ENCODE assay signal across 13 mouse cellular contexts in genomic region chr3:36400657-36401056, GRCm38 (mm10).
DNase-seq lines count a peak whose midpoint lies in the region; ATAC-seq and TF ChIP-seq lines count a peak whose summit lies in the region.
"Had no signal": no experiment of that assay in that cellular context is flagged by ENCODE, and none has a peak within 500 bp of the region (broad histone marks: within the 10 kb centered on the region; RNA-seq: fewer than 3 reads in every experiment).

No protein-coding gene starts in this region.

- H3K36me3 ChIP-seq in hindbrain, postnatal 0 days (ENCODE audit: insufficient read depth, low read length), result no peaks in the 10 kb centered on the region
- no peaks in the 10 kb centered on the region for H3K36me3 ChIP-seq in hindbrain, embryonic 11.5 days (ENCODE audit: control insufficient read depth, insufficient read depth, low read length)
- H3K36me3 ChIP-seq in stomach, embryonic 15.5 days, result no peaks in the 10 kb centered on the region
- no peaks in the 10 kb centered on the region for H3K36me3 ChIP-seq in stomach, postnatal 0 days (ENCODE audit: control insufficient read depth, insufficient read depth, low read length)

- 73% methylated on average over 10 of the region's 10 CpGs for WGBS in hindbrain, postnatal 0 days
- WGBS in hindbrain, embryonic 11.5 days, result 87% methylated on average over 10 of the region's 10 CpGs
- WGBS in stomach, embryonic 15.5 days, result 44% methylated on average over 10 of the region's 10 CpGs
- WGBS in stomach, postnatal 0 days, result 49% methylated on average over 10 of the region's 10 CpGs

- H3K27me3 ChIP-seq in hindbrain, postnatal 0 days (ENCODE audit: insufficient read depth, low read length), result no peaks in the 10 kb centered on the region
- H3K27me3 ChIP-seq in hindbrain, embryonic 11.5 days (ENCODE audit: control insufficient read depth, insufficient read depth, low read length), result no peaks in the 10 kb centered on the region
- no peaks in the 10 kb centered on the region for H3K27me3 ChIP-seq in stomach, embryonic 15.5 days (replicated peaks)
- no peaks in the 10 kb centered on the region for H3K27me3 ChIP-seq in stomach, postnatal 0 days (ENCODE audit: control insufficient read depth, insufficient read depth, low read length)
- H3K27me3 ChIP-seq: megakaryocyte, embryonic 14.5 days had no signal

- H3K4me1 ChIP-seq in hindbrain, postnatal 0 days (ENCODE audit: insufficient read depth, low read length), result no peaks in the 10 kb centered on the region
- H3K4me1 ChIP-seq in hindbrain, embryonic 11.5 days (replicated peaks; ENCODE audit: control insufficient read depth, insufficient read depth, low read length), result no peaks in the 10 kb centered on the region
- no peaks in the 10 kb centered on the region for H3K4me1 ChIP-seq in stomach, embryonic 15.5 days
- H3K4me1 ChIP-seq in stomach, postnatal 0 days (replicated peaks; ENCODE audit: control insufficient read depth, insufficient read depth), result no peaks in the 10 kb centered on the region
- H3K4me1 ChIP-seq: megakaryocyte, embryonic 14.5 days had no signal

- no peak overlapping the region for H3K4me3 ChIP-seq in hindbrain, postnatal 0 days (ENCODE audit: low read length)
- H3K4me3 ChIP-seq in hindbrain, embryonic 11.5 days (ENCODE audit: low read depth, low read length), result no peak overlapping the region
- no peak overlapping the region for H3K4me3 ChIP-seq in stomach, embryonic 15.5 days (replicated peaks)
- no peak overlapping the region for H3K4me3 ChIP-seq in stomach, postnatal 0 days (ENCODE audit: low read depth, low read length)
- H3K4me3 ChIP-seq: megakaryocyte, embryonic 14.5 days had no signal

- DNase-seq in gastrocnemius, postnatal 14 days, result peak; percentile 20
- DNase-seq in gastrocnemius, adult 18-20 months (ENCODE audit: low spot score), result no peak
- peak; percentile 51 for DNase-seq in hindbrain, postnatal 0 days (ENCODE audit: low spot score)
- no peak for DNase-seq in hindbrain, embryonic 11.5 days (ENCODE audit: low spot score)
- no peak for DNase-seq in stomach, postnatal 0 days (ENCODE audit: low spot score)
- DNase-seq in adrenal gland, adult 18-20 months (ENCODE audit: low spot score in 2 of 2), result no peak
- DNase-seq in layer of hippocampus, postnatal 25 days (ENCODE audit: extremely low spot score in 1 of 2, low spot score in 1 of 2), result no peak
- DNase-seq: cerebellum, adult 9-11 months had no signal

- no peak for TF ChIP-seq EP300 in stomach, postnatal 0 days (optimal IDR thresholded peaks at IDR 0.05)

- no peak for TF ChIP-seq CTCF in hindbrain, postnatal 0 days (IDR thresholded peaks at IDR 0.05; ENCODE audit: low read depth)
- no peak for TF ChIP-seq CTCF in stomach, postnatal 0 days (IDR thresholded peaks at IDR 0.05; ENCODE audit: low read depth)

- intact Hi-C loops in gastrocnemius, postnatal 14 days (cut with DNase I; ENCODE audit: low total_unique reads), result no loop called here

- no peak overlapping the region for H3K4me2 ChIP-seq in hindbrain, postnatal 0 days (ENCODE audit: low read depth, low read length)
- no peak overlapping the region for H3K4me2 ChIP-seq in hindbrain, embryonic 11.5 days (replicated peaks; ENCODE audit: low read depth, low read length)
- 0 out of 2 replicates have a peak overlapping the region, but pooled peaks have one; percentile 11 for H3K4me2 ChIP-seq in stomach, embryonic 15.5 days
- H3K4me2 ChIP-seq in stomach, postnatal 0 days (replicated peaks; ENCODE audit: low read depth), result no peak overlapping the region
- H3K4me2 ChIP-seq: liver, embryonic 11.5 days had no signal

- ATAC-seq in hindbrain, postnatal 0 days, result peak; percentile 40; the same call in 1 of the 2 replicates
- ATAC-seq in hindbrain, embryonic 11.5 days (ENCODE audit: low FRiP score), result no peak
- ATAC-seq in stomach, embryonic 15.5 days (ENCODE audit: insufficient read depth, low FRiP score, low read depth), result no peak; the same call in 1 of the 2 replicates
- no peak for ATAC-seq in stomach, postnatal 0 days (ENCODE audit: low FRiP score, low TSS enrichment)
- ATAC-seq: CD4-positive, CD25-positive, alpha-beta regulatory T cell, adult 4 months; intestine, embryonic 16.5 days had no signal

- H3K9me3 ChIP-seq in hindbrain, postnatal 0 days (ENCODE audit: low read length), result no peaks in the 10 kb centered on the region
- no peaks in the 10 kb centered on the region for H3K9me3 ChIP-seq in hindbrain, embryonic 11.5 days (ENCODE audit: control insufficient read depth, low read length)
- H3K9me3 ChIP-seq in stomach, embryonic 15.5 days, result no peaks in the 10 kb centered on the region
- H3K9me3 ChIP-seq in stomach, postnatal 0 days (ENCODE audit: control insufficient read depth, low read length), result no peaks in the 10 kb centered on the region
- H3K9me3 ChIP-seq: megakaryocyte, embryonic 14.5 days had no signal

- H3K27ac ChIP-seq in hindbrain, postnatal 0 days, result no peak overlapping the region
- H3K27ac ChIP-seq in hindbrain, embryonic 11.5 days (ENCODE audit: low read depth, low read length), result no peak overlapping the region
- no peak overlapping the region for H3K27ac ChIP-seq in stomach, embryonic 15.5 days
- no peak overlapping the region for H3K27ac ChIP-seq in stomach, postnatal 0 days (replicated peaks)

- H3K9ac ChIP-seq in hindbrain, postnatal 0 days (replicated peaks; ENCODE audit: low read length), result no peak overlapping the region
- H3K9ac ChIP-seq in hindbrain, embryonic 11.5 days (ENCODE audit: low read depth, low read length), result no peak overlapping the region
- H3K9ac ChIP-seq in stomach, embryonic 15.5 days, result no peak overlapping the region
- H3K9ac ChIP-seq in stomach, postnatal 0 days (ENCODE audit: low read length), result no peak overlapping the region

Comparison
In these comparisons a context has a peak if more than half of its experiments do, and no peak if none do; other contexts are left out.
1. DNase-seq: peak in gastrocnemius, postnatal 14 days (single experiment) and hindbrain, postnatal 0 days (single experiment); none in gastrocnemius, adult 18-20 months (single experiment), hindbrain, embryonic 11.5 days (single experiment), stomach, postnatal 0 days (single experiment), adrenal gland, adult 18-20 months (0 of 2) and layer of hippocampus, postnatal 25 days (0 of 2).